Mouse (Mus musculus) liver, adult 2 months (tissue): ENCODE measurements around the gene Gm20696.

Source experiments
- CTCF ChIP-seq: fragments of 200-500 bp; IDR thresholded peaks from 2 replicates; pipeline ENCODE4 v1.5.1; 2011; ENCODE audit warnings: low read depth, low read length, control low read depth
- POLR2A ChIP-seq: fragments of 200-500 bp; IDR thresholded peaks from 2 replicates; pipeline ENCODE4 v1.6.1; 2011; ENCODE audit warnings: low read length, control low read depth; ENCODE audit not compliant: insufficient read depth; ENCODE audit errors: extremely low read depth

GRCm38 (mm10) chr6:99523679-99524370 lies 142.8 kb downstream of the Gm20696 start:
- no peak for TF ChIP-seq CTCF
- TF ChIP-seq POLR2A = no peak
